ENCODE assay signal across 12 mouse cellular contexts in genomic region chr6:112796607-112797006, GRCm38 (mm10).
DNase-seq lines count a peak whose midpoint lies in the region; ATAC-seq and TF ChIP-seq lines count a peak whose summit lies in the region.
"Had no signal": no experiment of that assay in that cellular context is flagged by ENCODE, and none has a peak within 500 bp of the region (broad histone marks: within the 10 kb centered on the region; RNA-seq: fewer than 3 reads in every experiment).

No protein-coding gene starts in this region.

- no peaks in the 10 kb centered on the region for H3K27me3 ChIP-seq in Patski
- H3K27me3 ChIP-seq in liver, embryonic 12.5 days (replicated peaks): no peaks in the 10 kb centered on the region
- H3K27me3 ChIP-seq: hindbrain, embryonic 15.5 days had no signal

- 43% methylated on average over 2 of the region's 2 CpGs for WGBS in liver, embryonic 12.5 days (ENCODE audit: insufficient replicate concordance)

- H3K9me3 ChIP-seq in liver, embryonic 12.5 days (replicated peaks): no peaks in the 10 kb centered on the region
- H3K9me3 ChIP-seq: hindbrain, embryonic 15.5 days had no signal

- no peaks in the 10 kb centered on the region for H3K36me3 ChIP-seq in liver, embryonic 12.5 days

- POLR2A ChIA-PET in Patski (lab: Charles Lee): interaction anchor here (0.6 kb wide), 1 partner anchor 79 kb away, joined by 3 read pairs; no protein-coding TSS in a partner anchor

- no peak for TF ChIP-seq CTCF in Patski (IDR thresholded peaks at IDR 0.05)

- ATAC-seq in Patski: no peak
- ATAC-seq in frontal cortex, adult (ENCODE audit: low TSS enrichment): no peak
- ATAC-seq in liver, embryonic 12.5 days: no peak

- H3K4me1 ChIP-seq in liver, embryonic 12.5 days: no peaks in the 10 kb centered on the region

- no peak overlapping the region for H3K27ac ChIP-seq in liver, embryonic 12.5 days
- H3K27ac ChIP-seq: hindbrain, embryonic 15.5 days had no signal

- peak; percentile 42 for DNase-seq in layer of hippocampus, adult 9-11 months
- DNase-seq in layer of hippocampus, adult 11-12 months (ENCODE audit: low spot score): no peak
- peak; percentile 19 for DNase-seq in Patski (ENCODE audit: low read depth, low spot score)
- peak; percentile 85 for DNase-seq in cerebellum, adult 9-10 months
- DNase-seq in lung, postnatal 4 days: peak; percentile 9 to 45
- no peak for DNase-seq in urinary bladder, postnatal 14 days (ENCODE audit: low spot score)
- DNase-seq: kidney, adult 18-20 months; right cerebral cortex, adult 18-20 months had no signal

- no peak overlapping the region for H3K4me3 ChIP-seq in liver, embryonic 12.5 days
- H3K4me3 ChIP-seq: hindbrain, embryonic 15.5 days had no signal

- CTCF ChIA-PET in Patski (lab: Charles Lee): no interaction called here

- H3K4me2 ChIP-seq in liver, embryonic 12.5 days: no peak overlapping the region
- H3K4me2 ChIP-seq: hindbrain, embryonic 15.5 days; liver, embryonic 11.5 days had no signal

- H3K9ac ChIP-seq in liver, embryonic 12.5 days: no peak overlapping the region
- H3K9ac ChIP-seq: hindbrain, embryonic 15.5 days had no signal

- in situ Hi-C loops in Patski (cut with MboI; ENCODE audit: low pct_unique_long_range_greater_than_20kb): no loop called here

Comparison
In these comparisons a context has a peak if more than half of its experiments do, and no peak if none do; other contexts are left out.
1. DNase-seq: peak in layer of hippocampus, adult 9-11 months (single experiment), Patski (single experiment), cerebellum, adult 9-10 months (single experiment) and lung, postnatal 4 days (2 of 2); none in layer of hippocampus, adult 11-12 months (single experiment) and urinary bladder, postnatal 14 days (single experiment).